Mouse (Mus musculus) erythroid progenitor cell, adult 5-6 weeks (primary cell): Measurements from ENCODE around the gene Gatd1. TPM values are rescaled to one million over a fixed set of nuclear protein-coding genes. Genes with fewer than 3 reads are reported as not detected.

ENCODE experiments used
- ATAC-seq: replicated peaks from 2 replicates; pipeline ENCODE4 v1.8.0; 2016; ENCODE audit warnings: moderate number of reproducible peaks, mild to moderate bottlenecking, moderate TSS enrichment, inconsistent platforms; ENCODE audit not compliant: poor library complexity, low FRiP score, severe bottlenecking
- total RNA-seq, 2 experiments: library from RNA; stranded (forward) in 1 of 2; stranded (reverse) in 1 of 2; fragments of 150-400 nt in 1 of 2; fragments of 186-747, 209-891 nt in 1 of 2; gene quantifications; 2 replicates each; pipeline versions ENCODE4 v1.2.3 to v1.2.4; 2015 to 2017; ENCODE audit warnings: low replicate concordance in 2 of 2

Gatd1 gene
- total RNA-seq, 2 experiments from 2014 or later, result 3.4 to 9.2 TPM

DNA sequence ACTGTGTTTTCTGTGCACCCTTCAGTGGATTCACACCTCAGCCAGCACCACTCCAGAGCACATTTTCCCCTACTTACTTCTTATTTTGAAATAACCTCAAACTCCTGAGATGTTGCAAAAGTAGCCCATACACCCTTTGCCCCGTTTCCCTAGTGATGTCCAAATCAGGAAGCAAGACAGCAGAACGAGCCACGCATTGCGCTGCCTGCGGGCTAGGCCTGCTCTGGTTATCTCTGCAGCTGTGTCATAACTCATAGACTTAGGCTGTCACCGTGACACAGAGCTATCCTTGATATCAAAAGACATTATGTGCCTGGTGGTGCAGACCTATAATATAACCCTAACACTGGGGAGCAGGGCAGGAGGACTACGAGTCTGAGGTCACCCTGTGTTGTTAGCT lies 19.8 kb downstream of the Gatd1 start:
- ATAC-seq, result 0 out of 2 replicates have a peak, but pooled peaks have one; percentile 15

DNA sequence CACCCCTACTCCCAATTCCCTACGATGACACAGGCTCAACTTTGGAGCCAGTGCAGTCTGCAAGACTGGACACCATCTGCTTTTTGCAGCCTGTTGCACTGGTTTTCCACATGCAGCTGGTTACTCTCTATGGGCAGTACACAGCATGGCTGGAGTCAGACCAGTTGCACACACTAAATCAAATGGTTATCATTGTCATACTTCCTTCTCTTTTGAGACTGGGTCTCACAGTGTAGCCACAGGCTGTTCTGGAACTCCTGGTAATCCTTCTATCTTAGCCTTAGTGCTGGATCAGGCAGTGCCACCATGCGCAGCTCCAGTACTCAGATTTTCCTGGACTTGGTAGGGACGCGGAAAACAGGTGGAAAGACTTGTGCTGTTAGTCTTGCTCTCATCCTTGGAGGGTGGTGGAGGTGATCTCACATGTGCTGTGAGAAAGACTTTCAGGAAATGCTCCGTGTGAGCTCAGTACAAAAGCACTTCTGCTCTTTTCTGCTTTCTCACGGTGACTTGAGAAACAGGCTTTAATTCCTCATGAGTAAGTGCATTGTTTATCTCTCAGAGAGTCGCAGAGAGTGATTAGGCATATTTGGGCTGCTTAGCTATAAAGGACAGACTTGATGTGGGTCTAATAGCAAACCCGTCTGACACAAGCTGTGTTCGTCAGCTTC lies 21.2 kb downstream of the Gatd1 start:
- peak; percentile 60 for ATAC-seq

DNA sequence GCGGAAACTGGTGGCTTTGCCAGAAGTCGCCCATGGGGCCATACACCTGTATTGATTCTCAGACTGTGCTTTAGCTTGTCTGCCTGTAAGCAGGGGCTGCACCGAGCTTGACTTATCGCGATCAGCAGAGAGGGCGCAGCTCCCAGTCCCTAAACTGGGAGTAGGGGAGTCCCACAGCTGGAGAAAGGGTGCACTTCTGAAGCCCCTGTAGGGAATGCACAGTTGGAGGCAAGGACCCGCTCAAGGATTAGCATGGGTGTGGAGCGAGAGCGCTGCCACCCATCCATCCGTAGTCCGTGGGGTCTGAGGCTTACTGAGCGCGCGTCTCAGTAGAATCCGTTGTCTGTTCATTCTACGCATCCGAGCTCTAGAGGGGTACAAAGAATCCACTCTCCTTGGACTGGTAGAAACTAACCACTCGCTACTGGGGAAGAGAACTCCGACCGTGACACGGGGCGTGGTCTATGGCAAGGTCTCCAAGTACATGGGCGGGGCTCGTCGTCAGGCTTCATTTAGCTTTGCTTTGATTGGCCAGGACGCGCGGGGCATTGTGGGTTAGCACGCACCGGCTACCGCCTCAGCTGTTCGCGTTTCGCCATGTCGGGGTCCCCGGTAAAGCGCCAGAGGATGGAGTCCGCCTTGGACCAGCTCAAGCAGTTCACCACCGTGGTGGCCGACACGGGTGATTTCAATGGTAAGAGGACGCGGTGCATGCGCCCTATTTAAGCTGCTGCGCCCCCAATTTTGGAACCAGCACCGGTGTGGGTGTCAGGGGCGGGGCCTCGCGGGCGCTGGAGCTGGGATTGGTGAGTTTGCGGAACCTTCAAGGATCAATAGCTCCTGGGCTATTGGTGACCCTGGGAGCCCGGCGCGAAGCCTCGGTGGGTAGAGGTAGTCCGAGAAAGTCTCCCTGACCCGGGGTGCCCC lies 22.0 kb downstream of the Gatd1 start, which contains the start of gene Taldo1:
Gene Taldo1, plus strand, starts transcription at position 575 of the 927 bp plus-strand sequence.
- ATAC-seq, result peak; percentile 76

DNA sequence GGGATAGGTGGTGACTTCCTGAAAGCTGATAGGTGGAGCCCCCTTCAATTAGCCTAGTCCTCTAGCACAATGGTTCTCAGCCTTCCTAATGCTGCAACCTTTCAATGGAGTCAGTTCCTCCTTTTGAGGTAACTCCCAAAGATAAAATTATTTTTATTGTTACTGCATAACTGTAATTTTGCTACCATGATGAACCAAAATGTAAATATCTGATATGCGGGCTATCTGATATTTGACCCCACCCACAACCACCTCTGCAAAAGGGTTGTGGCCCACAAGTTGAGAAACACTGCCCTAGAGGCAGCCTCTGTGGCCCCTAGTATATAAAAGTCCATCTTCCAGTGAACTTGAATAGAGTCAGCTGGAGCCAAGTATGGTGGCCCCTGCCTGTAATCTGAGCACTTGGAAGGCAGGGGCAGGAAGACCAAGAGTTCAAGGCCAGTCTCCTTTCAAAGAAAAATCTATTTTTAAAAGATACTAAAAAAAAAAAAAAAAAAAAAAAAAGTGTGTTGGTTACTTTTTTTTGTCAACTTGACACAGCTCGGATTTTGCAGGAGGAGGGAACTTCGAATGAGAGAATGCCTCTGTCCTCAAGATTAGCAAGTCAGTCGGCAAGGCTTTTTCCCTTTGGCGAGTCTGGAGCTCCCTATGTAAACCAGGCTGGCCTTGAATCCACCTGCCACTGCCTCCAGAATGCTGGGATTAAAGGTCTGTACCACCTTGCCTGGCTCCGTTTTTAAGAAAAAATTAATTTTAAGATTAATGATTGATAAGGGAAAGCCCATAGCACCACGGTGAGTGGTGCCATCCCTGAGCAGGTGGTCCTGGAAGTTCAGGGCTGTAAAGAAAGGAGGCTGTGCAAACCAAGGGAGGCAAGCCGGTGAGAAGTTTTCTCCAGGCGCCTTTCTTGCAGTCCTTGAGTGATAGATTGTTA lies 23.3 kb downstream of the Gatd1 start:
- ATAC-seq, result no peak

DNA sequence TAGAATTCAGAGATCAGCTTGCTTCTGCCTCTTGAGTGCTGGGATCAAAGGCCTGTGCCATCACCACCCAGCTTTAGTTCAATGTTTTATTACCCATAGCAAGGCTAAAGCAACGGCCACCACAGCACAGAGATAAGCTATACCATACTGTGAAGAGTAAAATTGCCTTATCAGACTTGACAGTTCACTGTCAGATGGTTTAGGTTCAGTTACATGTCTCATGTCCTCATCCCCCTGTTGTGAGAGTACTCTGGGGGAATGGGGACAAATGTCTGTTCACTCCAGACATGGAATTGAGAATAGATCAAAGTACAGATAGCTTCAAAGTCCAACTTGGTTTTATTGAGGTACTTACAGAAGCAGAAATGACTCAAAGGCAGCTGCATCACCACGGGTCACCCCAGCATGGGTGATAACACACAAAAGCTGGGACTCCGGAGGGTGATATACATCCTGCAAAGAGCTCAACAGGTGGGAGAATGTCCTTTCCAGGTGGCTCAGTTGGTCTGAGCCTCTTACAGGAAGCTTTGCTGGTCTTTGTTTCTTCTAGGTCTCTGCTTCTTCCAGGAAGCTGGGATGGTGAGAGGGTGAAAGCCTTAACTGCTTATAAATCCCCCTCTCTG lies 25.3 kb downstream of the Gatd1 start:
- no peak for ATAC-seq

DNA sequence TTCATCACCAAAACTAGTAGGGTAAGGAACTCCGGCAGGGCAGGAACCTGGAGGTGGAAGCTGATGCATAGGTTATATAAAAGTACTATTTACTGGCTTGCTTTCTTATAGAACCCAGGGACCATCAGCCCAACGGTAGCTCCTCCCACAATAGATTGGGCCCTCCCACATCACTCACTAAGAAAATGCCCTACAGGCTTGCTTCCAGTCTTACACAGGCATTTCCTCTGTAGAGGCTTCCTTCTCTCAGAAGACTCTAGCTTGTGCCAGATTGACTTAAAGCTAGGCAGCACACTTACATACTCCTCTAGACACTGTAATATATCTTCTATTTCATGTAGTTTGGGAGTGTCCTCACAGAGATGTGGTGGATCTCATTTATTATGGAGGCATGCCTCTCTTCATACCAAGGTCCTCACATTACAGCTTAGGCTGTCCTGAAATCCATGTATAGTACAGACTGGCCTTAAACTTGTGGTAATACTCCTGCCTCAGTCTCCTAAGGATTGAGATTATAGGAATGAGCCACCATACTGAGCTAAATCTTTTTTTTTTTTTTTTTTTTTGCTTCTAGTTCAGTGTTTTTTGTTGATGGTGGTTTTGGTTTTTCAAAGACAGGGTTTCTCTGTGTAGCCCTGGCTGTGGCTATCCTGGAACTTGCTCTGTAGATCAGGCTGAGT lies 26.0 kb downstream of the Gatd1 start:
- ATAC-seq, result peak; percentile 36; the same call in 1 of the 2 replicates

DNA sequence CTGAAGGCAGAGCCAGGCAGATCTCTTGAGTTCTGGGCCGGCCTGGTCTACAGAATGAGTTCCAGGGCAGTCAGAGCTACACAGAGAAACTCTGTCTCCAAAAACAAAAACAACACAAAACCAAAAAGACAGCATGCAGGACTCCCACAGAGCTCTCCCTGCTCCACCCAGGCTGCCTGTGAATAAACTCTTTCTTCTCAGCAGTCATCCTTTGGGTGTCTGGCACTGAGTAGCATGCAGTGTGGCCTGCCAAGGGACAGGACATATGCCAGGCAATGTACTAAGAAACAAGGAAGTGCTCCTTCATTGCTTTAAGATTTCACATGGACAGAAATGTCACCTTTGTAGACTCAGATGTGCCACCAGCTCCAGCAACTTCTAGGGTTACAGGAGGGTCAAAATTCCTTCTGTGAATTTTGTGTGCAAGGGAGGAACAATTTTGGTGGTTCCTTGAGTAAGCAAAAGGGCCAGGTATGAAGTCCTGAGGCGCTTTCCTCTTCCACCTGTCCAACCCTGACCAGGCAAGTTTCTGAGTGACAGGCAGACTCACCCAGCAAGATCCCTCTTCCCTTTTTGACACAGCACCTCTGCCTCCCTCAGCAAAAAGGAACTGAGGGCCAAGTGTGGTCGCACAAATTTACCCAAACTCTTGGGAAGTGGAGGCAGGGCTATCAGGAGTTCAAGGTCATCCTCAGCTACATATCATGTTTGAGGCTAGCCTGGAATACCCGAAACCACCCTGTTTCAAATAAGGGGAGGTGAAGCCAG lies 32.7 kb downstream of the Gatd1 start:
- no peak for ATAC-seq

DNA sequence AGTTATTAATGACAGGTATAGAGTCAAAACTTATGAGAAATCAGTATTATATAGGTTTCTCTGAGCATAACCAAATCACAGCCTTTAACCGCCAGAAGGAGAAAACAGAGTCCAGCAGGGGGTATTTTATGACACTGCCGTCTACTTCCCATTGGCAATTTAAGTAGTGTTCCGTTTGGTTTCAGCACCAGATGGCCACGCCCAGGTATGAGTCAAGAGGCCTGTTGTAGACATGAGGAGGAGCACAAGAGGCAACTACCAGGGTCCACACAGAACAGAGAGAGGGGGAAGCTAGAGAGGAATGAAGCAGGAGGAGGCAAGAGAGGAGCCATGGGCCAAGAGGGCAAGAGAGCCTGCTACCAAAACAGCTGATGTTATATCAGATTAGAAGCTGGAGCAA lies 34.4 kb downstream of the Gatd1 start:
- no peak for ATAC-seq

DNA sequence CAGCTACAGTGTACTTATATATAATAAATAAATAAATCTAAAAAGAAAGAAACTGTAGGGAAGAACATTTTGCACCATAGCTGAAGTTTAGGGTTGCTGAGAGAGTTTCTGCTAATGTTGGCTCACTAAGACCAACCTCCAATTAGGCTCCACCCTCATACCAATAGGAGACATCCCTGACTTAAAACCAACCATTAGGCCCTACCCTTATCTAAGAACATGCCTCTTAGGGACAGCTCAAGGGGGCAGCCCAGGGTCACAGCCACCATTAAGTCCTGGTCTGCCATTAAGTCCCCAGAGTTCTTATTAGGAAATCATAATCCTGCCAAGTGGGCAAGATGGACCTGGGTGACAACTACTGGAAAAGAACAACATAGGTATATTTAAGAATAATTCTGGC lies 39.5 kb downstream of the Gatd1 start:
- no peak for ATAC-seq

DNA sequence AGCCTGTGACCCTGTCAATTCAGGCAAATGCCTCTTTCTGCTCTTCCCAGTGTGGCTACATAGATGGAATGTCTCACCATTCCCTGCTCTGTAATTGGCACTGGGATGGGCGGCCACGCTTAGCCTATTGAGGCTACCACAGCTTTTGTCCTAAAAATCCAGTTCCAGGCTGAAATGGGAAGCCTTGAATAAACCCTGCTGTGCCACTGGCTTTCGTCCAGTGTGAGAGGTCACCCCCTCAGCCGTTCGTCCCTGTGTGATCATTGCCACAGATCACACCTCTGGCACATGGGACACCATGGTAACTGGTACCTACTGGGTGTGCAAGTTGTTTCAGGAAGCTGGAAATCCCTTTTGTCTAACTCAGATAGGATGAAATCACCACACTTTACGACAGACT lies 40.3 kb downstream of the Gatd1 start:
- no peak for ATAC-seq

DNA sequence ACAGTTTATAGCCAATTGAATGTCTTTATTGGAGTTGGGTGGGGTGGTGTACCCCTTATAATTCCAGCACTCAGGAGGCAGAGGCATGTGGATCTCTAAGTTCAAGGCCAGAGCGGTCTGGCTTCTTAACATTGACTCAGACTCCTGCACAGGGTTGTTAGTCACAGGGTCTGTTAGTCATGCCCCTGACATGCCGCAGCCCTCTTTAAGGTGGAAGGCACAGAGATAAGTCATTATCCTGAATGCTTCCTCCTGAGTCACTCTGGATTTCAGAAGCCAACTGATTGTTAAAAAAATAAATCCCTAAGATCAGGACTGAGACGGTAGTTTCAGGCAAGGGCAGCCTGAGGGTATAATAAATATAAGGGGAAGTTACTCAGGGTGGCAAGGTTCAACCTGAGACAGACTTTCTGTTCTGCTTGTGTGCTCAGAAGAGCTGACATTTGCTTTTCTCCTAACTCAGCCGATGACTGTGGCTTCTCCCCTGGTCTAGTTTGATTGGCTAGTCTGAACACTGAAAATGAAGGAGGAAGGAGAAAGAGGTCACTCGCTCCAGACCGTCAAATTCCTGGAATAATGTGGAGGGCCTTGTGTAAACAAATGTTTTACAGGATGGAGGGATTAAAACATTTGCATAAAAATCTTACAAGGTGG lies 41.9 kb downstream of the Gatd1 start:
- ATAC-seq, result no peak

DNA sequence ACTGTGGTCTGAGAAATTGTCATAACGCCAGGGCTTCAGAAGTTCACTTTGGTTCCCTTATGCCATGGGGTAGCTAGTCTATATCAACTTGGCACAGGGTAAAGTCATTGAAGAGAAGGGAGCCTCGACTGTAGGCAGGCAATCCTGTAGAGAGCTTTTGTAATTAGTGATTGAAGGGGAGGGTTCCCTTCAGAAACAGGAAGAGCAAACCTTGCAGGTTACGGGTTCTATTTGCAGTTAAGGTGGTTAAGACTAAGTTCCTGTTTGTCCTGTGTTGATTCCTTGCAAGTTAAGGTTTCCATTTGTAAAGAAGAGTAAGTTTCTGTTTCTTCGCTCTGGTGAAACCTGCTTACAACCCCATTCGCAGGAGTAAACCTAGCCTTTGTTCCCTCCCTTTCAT lies 44.0 kb downstream of the Gatd1 start:
- ATAC-seq, result no peak

DNA sequence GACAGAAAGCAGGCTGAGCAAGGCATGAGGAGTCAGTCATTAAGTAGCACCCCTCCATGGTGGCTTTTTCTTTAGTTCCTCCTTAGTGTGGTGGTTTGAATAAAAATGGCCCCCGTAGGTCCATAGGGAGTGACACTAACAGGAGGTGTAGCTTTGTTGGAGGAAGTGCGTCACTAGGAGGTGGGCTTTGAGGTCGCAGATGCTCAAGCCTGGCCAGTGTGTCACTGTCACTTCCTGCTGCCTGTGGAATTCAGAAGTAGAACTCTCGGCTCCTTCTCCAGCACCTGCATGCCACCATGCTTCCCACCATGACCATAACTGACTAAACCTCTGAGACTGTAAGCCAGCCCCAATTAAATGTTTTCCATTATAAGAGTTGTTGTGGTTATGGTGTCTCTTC lies 46.6 kb downstream of the Gatd1 start:
- ATAC-seq, result no peak

DNA sequence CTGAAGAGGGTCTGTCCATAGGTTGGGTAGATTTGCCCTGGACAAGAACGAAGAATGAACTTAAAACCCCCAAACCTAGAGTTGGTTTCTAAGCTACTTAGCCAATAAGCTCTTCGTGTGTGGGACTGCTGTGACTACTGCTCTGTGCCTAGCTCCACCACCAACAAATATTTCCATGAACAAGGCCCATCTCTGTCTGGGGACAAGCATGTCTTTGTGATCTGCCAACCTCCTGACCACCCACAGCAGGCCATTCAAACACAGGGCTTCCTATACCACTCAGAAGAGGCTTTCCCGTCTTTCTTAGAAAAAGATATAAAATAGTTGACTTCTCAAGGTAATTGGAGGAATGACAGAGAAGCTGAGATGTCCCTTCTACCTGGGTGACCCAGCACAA lies 48.9 kb downstream of the Gatd1 start:
- no peak for ATAC-seq

DNA sequence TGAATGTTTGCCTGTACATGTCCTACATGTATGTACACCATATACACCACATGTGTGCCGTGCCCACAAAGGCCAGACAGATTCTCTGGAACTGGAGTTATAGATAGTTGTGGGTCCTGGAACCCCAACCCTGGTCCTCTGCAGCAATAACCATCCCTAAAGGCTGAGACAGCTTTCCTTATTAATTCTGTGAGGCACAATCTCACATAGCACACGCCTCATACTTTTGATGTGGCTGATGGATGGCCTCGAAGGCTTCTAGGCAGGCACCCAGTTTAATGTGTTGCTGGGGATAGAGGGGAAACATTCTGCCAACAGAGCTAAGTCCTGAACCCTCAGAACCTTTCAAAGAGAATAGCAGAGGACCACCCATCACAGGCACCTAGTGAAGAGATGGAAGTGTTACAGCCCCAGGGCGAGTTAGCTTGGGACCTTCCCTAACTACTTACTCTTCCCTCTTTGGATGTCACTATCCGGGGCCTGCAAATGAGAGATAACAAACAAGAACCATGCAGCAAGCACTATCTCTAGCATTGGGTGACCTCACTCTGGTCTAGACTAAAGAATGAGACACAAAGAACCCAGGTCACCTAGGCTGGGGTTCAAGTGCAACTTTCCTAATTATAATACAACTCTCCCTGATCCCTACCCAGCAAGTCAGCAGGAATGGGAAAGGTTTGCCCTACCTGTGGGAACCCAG lies 49.4 kb downstream of the Gatd1 start:
- peak; percentile 82 for ATAC-seq

DNA sequence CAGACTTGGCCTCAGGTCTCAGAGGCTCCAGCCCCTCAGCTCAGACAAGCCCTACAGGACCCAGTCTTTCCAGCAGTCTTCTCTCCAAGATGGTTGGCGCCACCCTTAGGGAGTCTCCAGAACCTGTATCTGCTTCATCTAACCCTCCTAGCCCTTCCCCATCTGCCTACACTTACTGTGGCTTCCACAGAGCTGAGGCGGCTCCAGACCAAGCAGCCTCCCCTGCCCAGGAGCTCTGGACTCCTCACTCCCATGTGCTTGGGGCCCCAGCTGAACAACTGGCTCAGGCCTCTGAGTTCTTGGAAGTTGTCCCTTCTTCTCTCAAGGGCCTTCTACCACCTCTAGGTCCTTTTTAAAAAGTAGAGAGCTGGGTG lies 50.2 kb downstream of the Gatd1 start:
- peak; percentile 37 for ATAC-seq

DNA sequence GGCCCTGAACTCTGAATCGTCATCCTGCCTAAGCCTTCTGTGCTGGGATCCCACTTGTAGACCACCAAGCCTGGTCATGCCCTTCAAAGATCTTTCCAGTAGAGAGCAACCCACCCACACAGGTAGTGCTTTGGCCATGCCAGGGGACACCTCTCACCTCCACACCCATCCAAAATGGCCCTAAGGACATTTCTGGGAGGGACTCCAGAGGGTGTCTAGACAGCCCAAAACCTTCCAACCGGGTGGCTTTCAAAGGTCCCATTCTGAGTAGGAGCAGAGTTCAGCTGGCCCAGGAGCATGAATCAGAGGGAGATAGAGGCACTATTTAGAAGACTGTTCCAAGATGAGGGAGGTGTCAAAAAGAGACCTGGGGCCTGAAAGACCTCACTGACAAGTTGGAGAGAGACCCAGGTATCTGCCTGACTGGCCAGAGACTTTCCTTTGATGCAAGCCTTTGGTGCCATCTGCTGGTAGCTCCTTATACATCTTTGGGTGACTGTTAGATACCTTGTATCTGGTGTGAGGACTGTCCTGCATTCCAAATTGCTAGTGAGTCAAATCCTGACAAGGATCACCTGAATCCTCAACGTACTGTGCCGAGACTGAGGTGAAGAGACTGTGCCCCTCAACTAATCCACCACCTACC lies 50.7 kb downstream of the Gatd1 start:
- peak; percentile 75 for ATAC-seq
